Mouse (Mus musculus): Measurements from ENCODE around the gene Acacb. TPM values are rescaled to one million over a fixed set of nuclear protein-coding genes. Genes with fewer than 3 reads are reported as not detected.

Acacb gene
- polyA plus RNA-seq, 1 experiment from 2014 or later, result 2.5 TPM

GRCm38 (mm10) chr5:114147043-114147972 lies 973 bp downstream of the Acacb start:
- H3K36me3 ChIP-seq (replicated peaks), result no peaks in the 10 kb centered on the region
- no peaks in the 10 kb centered on the region for H3K9me3 ChIP-seq
- 89% methylated on average over 14 of the region's 14 CpGs for WGBS
- H3K27me3 ChIP-seq (ENCODE audit: poor library complexity, severe bottlenecking), result no peaks in the 10 kb centered on the region
- H3K4me3 ChIP-seq, result no peak overlapping the region
- H3K4me1 ChIP-seq, result peaks cover 28% of the 10 kb centered on the region
- no peak for DNase-seq (ENCODE audit: extremely low spot score, low spot score)
- no peak overlapping the region for H3K27ac ChIP-seq

GRCm38 (mm10) chr5:114152359-114153092 lies 6.2 kb downstream of the Acacb start:
- H3K27me3 ChIP-seq (ENCODE audit: poor library complexity, severe bottlenecking), result no peaks in the 10 kb centered on the region
- no peak for DNase-seq (ENCODE audit: extremely low spot score, low spot score)
- H3K4me1 ChIP-seq, result peaks cover 15% of the 10 kb centered on the region
- no peaks in the 10 kb centered on the region for H3K9me3 ChIP-seq
- H3K36me3 ChIP-seq (replicated peaks), result no peaks in the 10 kb centered on the region
- no peak overlapping the region for H3K27ac ChIP-seq
- WGBS, result 92% methylated on average over 12 of the region's 12 CpGs
- H3K4me3 ChIP-seq, result no peak overlapping the region

GRCm38 (mm10) chr5:114153490-114153889 lies 7.2 kb downstream of the Acacb start:
- H3K4me3 ChIP-seq, result peak overlapping the region; percentile 51
- no peak overlapping the region for H3K27ac ChIP-seq
- H3K27me3 ChIP-seq (ENCODE audit: poor library complexity, severe bottlenecking), result no peaks in the 10 kb centered on the region
- peak; percentile 41 for DNase-seq (ENCODE audit: extremely low spot score, low spot score)
- peaks cover 15% of the 10 kb centered on the region for H3K4me1 ChIP-seq
- no peaks in the 10 kb centered on the region for H3K9me3 ChIP-seq
- no peaks in the 10 kb centered on the region for H3K36me3 ChIP-seq (replicated peaks)
- 6% methylated on average over 12 of the region's 12 CpGs for WGBS

GRCm38 (mm10) chr5:114154765-114155164 lies 8.4 kb downstream of the Acacb start:
- no peak for DNase-seq (ENCODE audit: extremely low spot score, low spot score)
- Histone ChIP-seq H3K27me3 (ENCODE audit: poor library complexity, severe bottlenecking) (no peaks in the 10 kb centered on the region), H3K27ac (no peak overlapping the region), H3K4me3 (no peak overlapping the region), H3K36me3 (replicated peaks) (no peaks in the 10 kb centered on the region), H3K9me3 (no peaks in the 10 kb centered on the region), H3K4me1 (peaks cover 15% of the 10 kb centered on the region)
- 85% methylated on average over 5 of the region's 5 CpGs for WGBS

- DNase-seq (ENCODE audit: extremely low spot score, low spot score), result no peak
- no peaks in the 10 kb centered on the region for H3K27me3 ChIP-seq (ENCODE audit: poor library complexity, severe bottlenecking)
- H3K4me1 ChIP-seq, result peaks cover 15% of the 10 kb centered on the region
- no peak overlapping the region for H3K27ac ChIP-seq
- no peak overlapping the region for H3K4me3 ChIP-seq
- no peaks in the 10 kb centered on the region for H3K36me3 ChIP-seq (replicated peaks)
- WGBS, result 66% methylated on average over 9 of the region's 9 CpGs
- H3K9me3 ChIP-seq, result no peaks in the 10 kb centered on the region
These were observed 9.0 kb downstream of the Acacb start for GRCm38 (mm10) chr5:114155168-114155933.

- H3K36me3 ChIP-seq (replicated peaks), result no peaks in the 10 kb centered on the region
- H3K4me1 ChIP-seq, result peaks cover 15% of the 10 kb centered on the region
- H3K9me3 ChIP-seq, result no peaks in the 10 kb centered on the region
- DNase-seq (ENCODE audit: extremely low spot score, low spot score), result no peak
- H3K4me3 ChIP-seq, result no peak overlapping the region
- no peaks in the 10 kb centered on the region for H3K27me3 ChIP-seq (ENCODE audit: poor library complexity, severe bottlenecking)
- no peak overlapping the region for H3K27ac ChIP-seq
- 60% methylated on average over 7 of the region's 7 CpGs for WGBS
These were observed 10.9 kb downstream of the Acacb start for GRCm38 (mm10) chr5:114157236-114157635.

- Histone ChIP-seq H3K4me1 (peaks cover 3% of the 10 kb centered on the region; the same call in 1 of the 2 replicates), H3K27me3 (ENCODE audit: poor library complexity, severe bottlenecking) (no peaks in the 10 kb centered on the region), H3K27ac (no peak overlapping the region), H3K4me3 (no peak overlapping the region), H3K36me3 (replicated peaks) (no peaks in the 10 kb centered on the region), H3K9me3 (no peaks in the 10 kb centered on the region)
- 90% methylated on average over 6 of the region's 6 CpGs for WGBS
- DNase-seq (ENCODE audit: extremely low spot score, low spot score), result no peak
These were observed 15.1 kb downstream of the Acacb start for GRCm38 (mm10) chr5:114161424-114161823.

- H3K4me3 ChIP-seq, result no peak overlapping the region
- no peaks in the 10 kb centered on the region for H3K9me3 ChIP-seq
- H3K27me3 ChIP-seq (ENCODE audit: poor library complexity, severe bottlenecking), result no peaks in the 10 kb centered on the region
- H3K4me1 ChIP-seq, result peaks cover under 1% of the 10 kb centered on the region; the same call in 1 of the 2 replicates
- DNase-seq (ENCODE audit: extremely low spot score, low spot score), result no peak
- WGBS, result 60% methylated on average over 12 of the region's 12 CpGs
- no peak overlapping the region for H3K27ac ChIP-seq
- no peaks in the 10 kb centered on the region for H3K36me3 ChIP-seq (replicated peaks)
These were observed 15.9 kb downstream of the Acacb start for GRCm38 (mm10) chr5:114162106-114162815.

- WGBS, result 82% methylated on average over 6 of the region's 6 CpGs
- H3K9me3 ChIP-seq, result no peaks in the 10 kb centered on the region
- no peaks in the 10 kb centered on the region for H3K4me1 ChIP-seq
- no peaks in the 10 kb centered on the region for H3K27me3 ChIP-seq (ENCODE audit: poor library complexity, severe bottlenecking)
- no peaks in the 10 kb centered on the region for H3K36me3 ChIP-seq (replicated peaks)
- H3K27ac ChIP-seq, result no peak overlapping the region
- DNase-seq (ENCODE audit: extremely low spot score, low spot score), result no peak
- no peak overlapping the region for H3K4me3 ChIP-seq
These were observed 16.9 kb downstream of the Acacb start for GRCm38 (mm10) chr5:114163117-114163696.

- no peak overlapping the region for H3K27ac ChIP-seq
- peaks cover 12% of the 10 kb centered on the region for H3K27me3 ChIP-seq (ENCODE audit: poor library complexity, severe bottlenecking)
- no peaks in the 10 kb centered on the region for H3K36me3 ChIP-seq (replicated peaks)
- no peaks in the 10 kb centered on the region for H3K9me3 ChIP-seq
- H3K4me3 ChIP-seq, result no peak overlapping the region
- DNase-seq (ENCODE audit: extremely low spot score, low spot score), result no peak
- peaks cover 10% of the 10 kb centered on the region for H3K4me1 ChIP-seq
- 81% methylated on average over 7 of the region's 7 CpGs for WGBS
These were observed 24.0 kb downstream of the Acacb start for GRCm38 (mm10) chr5:114170345-114170744.

- Histone ChIP-seq H3K9me3 (no peaks in the 10 kb centered on the region), H3K36me3 (replicated peaks) (no peaks in the 10 kb centered on the region), H3K4me3 (no peak overlapping the region), H3K4me1 (peaks cover 23% of the 10 kb centered on the region), H3K27me3 (ENCODE audit: poor library complexity, severe bottlenecking) (peaks cover 24% of the 10 kb centered on the region), H3K27ac (no peak overlapping the region)
- 89% methylated on average over 3 of the region's 3 CpGs for WGBS
- no peak for DNase-seq (ENCODE audit: extremely low spot score, low spot score)
These were observed 26.6 kb downstream of the Acacb start for GRCm38 (mm10) chr5:114172936-114173335.

- no peaks in the 10 kb centered on the region for H3K9me3 ChIP-seq
- H3K4me3 ChIP-seq, result no peak overlapping the region
- WGBS, result 72% methylated on average over 7 of the region's 7 CpGs
- peaks cover 23% of the 10 kb centered on the region for H3K4me1 ChIP-seq
- H3K27ac ChIP-seq, result no peak overlapping the region
- DNase-seq (ENCODE audit: extremely low spot score, low spot score), result no peak
- H3K36me3 ChIP-seq (replicated peaks), result no peaks in the 10 kb centered on the region
- H3K27me3 ChIP-seq (ENCODE audit: poor library complexity, severe bottlenecking), result peaks cover 24% of the 10 kb centered on the region
These were observed 27.1 kb downstream of the Acacb start for GRCm38 (mm10) chr5:114173458-114173857.
